Mouse (Mus musculus) urinary bladder, postnatal 25 days (tissue): ENCODE data around the gene C77080.

Experiments
- DNase-seq: peaks from one replicate; pipeline ENCODE4 v3.0.0; 2022; ENCODE audit warnings: low spot score

Gene C77080

GRCm38 (mm10) chr4:129266821-129267220 is 5.6 kb upstream of the C77080 start:
- DNase-seq: no peak

- DNase-seq: no peak
These were observed 5.0 kb upstream of the C77080 start for GRCm38 (mm10) chr4:129266191-129266590.

GRCm38 (mm10) chr4:129263225-129264021 is 2.2 kb upstream of the C77080 start:
- DNase-seq: no peak

- DNase-seq: no peak
These were observed 526 bp downstream of the C77080 start for GRCm38 (mm10) chr4:129260678-129261077.

- no peak for DNase-seq
These were observed 2.1 kb downstream of the C77080 start for GRCm38 (mm10) chr4:129259101-129259500.

GRCm38 (mm10) chr4:129256450-129257380 is 4.5 kb downstream of the C77080 start:
- peak; percentile 12 for DNase-seq

- DNase-seq: no peak
These were observed 6.6 kb downstream of the C77080 start for GRCm38 (mm10) chr4:129254571-129254970.

- no peak for DNase-seq
These were observed 8.7 kb downstream of the C77080 start for GRCm38 (mm10) chr4:129252492-129252891.

- DNase-seq: no peak
These were observed 9.6 kb downstream of the C77080 start for GRCm38 (mm10) chr4:129251482-129252125.

GRCm38 (mm10) chr4:129250759-129251481 is 10.3 kb downstream of the C77080 start:
- DNase-seq: no peak

GRCm38 (mm10) chr4:129249288-129249687 is 11.9 kb downstream of the C77080 start:
- DNase-seq: no peak

- no peak for DNase-seq
These were observed 12.9 kb downstream of the C77080 start for GRCm38 (mm10) chr4:129248243-129248767.

GRCm38 (mm10) chr4:129247381-129248242 is 13.6 kb downstream of the C77080 start:
- DNase-seq: no peak

GRCm38 (mm10) chr4:129246360-129247301 is 14.6 kb downstream of the C77080 start:
- no peak for DNase-seq

- DNase-seq: no peak
These were observed 16.4 kb downstream of the C77080 start for GRCm38 (mm10) chr4:129244802-129245201.

- DNase-seq: no peak
These were observed 18.4 kb downstream of the C77080 start for GRCm38 (mm10) chr4:129242761-129243160.

- no peak for DNase-seq
These were observed 18.9 kb downstream of the C77080 start for GRCm38 (mm10) chr4:129242327-129242726.

GRCm38 (mm10) chr4:129241898-129242297 is 19.3 kb downstream of the C77080 start:
- no peak for DNase-seq

GRCm38 (mm10) chr4:129239075-129239474 is 22.1 kb downstream of the C77080 start:
- DNase-seq: peak; percentile 65
